Mouse (Mus musculus) left cerebral cortex, adult 11 months (tissue): ENCODE results near the gene Mcrs1.

Source experiments
- DNase-seq: peaks from one replicate; pipeline ENCODE4 v3.0.0; 2022; ENCODE audit warnings: low spot score

Mcrs1 gene

DNA sequence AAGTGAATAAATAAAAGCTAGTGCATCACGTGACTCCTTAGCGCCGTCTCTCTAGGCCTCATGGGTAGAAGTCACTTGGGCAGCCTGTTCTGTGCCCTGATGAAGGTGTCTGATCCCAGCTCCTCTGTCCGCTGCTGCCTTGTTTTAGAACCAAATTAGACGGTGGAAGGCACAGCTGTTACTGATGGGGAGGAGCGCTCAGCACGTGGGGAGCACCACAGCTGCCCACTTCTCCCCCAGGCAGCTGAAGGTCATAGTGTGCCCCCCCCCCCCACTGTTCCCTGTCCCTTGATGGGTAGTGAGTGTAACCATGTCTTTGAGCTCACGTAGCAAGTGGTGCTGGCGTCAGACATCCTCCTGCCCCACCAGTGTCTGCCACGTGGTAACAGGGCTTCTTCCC is 38.6 kb downstream of the Mcrs1 start:
- no peak for DNase-seq

DNA sequence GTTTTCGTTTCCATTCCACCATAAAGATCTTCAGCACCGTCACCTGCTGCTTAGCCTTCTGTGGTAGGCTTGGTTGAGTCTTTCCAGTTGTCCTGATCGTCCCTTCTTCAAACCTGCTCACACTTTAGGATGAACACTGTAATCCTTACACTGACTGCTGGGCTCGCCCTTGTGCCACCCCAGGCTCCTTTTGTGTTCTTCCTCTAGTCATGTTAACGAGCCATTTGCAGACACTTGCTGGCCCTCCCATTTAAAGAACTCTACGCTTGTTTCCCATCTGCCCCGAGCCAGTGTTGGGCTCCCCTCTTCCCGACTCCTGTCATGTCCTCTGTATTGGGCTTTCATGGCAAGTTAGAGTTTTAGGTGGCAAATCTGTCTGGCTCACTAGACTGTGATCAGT is 45.8 kb downstream of the Mcrs1 start:
- no peak for DNase-seq

DNA sequence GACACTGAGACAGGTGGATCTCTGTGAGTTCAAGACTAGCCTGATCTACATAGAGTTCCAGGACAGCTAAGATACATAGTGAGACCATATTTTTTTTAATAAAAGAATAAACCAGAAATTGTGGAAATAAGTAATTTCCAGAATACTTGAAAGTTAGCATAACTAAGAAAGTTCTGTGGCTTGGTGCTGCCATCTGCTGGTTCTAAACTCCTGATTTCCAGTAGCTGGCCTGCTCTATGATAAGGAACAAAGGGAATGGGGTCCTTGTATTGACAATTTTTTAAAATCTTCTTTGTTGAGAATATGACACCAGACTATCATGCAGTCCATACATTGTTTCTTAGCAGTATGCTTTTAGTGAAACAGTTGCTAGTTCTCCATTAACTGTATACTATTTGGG is 53.0 kb downstream of the Mcrs1 start:
- no peak for DNase-seq

DNA sequence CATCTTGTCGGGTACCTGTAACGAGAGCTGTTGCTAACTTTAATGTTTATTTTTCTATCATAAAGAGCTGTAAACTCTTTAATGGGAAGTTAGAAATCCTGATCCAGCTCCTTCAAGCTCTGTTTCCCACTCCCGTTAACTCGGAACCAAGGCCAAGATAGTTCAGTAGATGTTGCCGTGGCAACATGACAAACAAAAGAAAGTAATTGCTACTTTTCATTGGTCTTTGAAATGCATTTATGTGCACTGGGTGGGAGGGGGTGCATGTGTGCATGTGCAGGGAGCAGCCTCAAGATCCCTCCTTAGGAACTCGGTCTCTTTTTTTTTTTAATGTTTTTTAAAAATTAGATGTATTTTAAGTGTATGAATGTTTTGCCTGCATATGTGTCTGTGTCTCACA is 56.7 kb downstream of the Mcrs1 start:
- DNase-seq, result no peak

DNA sequence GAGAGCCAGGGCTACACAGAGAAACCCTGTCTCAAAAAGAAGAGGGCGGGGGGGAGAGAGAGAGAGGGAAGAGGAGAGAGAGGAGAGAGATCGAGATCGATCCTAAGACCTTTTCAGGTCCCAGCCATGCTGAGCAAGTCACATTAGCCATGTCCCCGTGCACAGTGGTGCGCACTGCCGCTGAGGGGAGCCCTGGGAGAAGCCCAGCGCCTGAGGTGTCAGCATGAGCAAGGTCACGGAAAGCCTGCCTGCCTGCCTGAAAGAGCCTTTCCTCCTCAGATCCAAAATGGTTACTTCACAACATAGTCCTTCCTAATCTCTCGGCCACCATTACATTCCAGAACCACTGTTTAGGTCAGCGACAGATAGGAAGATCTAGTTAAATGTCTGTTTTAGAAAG is 57.4 kb downstream of the Mcrs1 start:
- DNase-seq, result no peak
